Mouse (Mus musculus) liver, postnatal 0 days (tissue): Measurements from ENCODE around the gene Olfr745. TPM values are rescaled to one million over a fixed set of nuclear protein-coding genes. Genes with fewer than 3 reads are reported as not detected.

ENCODE experiments used
- ATAC-seq: fragments of 200-750 bp; cut with Nextera tagmentation; 2 replicates; pipeline ENCODE4 v1.8.0; 2017; ENCODE audit warnings: mild to moderate bottlenecking, moderate library complexity
- DNase-seq: peaks from one replicate; pipeline ENCODE4 v3.0.0-alpha.2; 2016
- H3K27ac ChIP-seq: fragments of 300-500 bp; sonication (generic); 2 replicates; pipeline ENCODE4 v1.5.1; 2014; ENCODE audit warnings: antibody characterized with exemption, moderate library complexity, mild to moderate bottlenecking, low read depth
- H3K27me3 ChIP-seq: fragments of 300-500 bp; sonication (generic); 2 replicates; pipeline ENCODE4 v1.6.1; 2014; ENCODE audit warnings: low read length, control low read depth, mixed read lengths; ENCODE audit not compliant: insufficient read depth
- H3K36me3 ChIP-seq: fragments of 300-500 bp; sonication (generic); replicated peaks from 2 replicates; pipeline ENCODE4 v1.6.1; 2014; ENCODE audit warnings: mild to moderate bottlenecking, control low read depth, low read length, moderate library complexity, mixed read lengths; ENCODE audit not compliant: insufficient read depth
- H3K4me1 ChIP-seq: fragments of 300-500 bp; sonication (generic); 2 replicates; pipeline ENCODE4 v1.6.1; 2014; ENCODE audit warnings: antibody characterized with exemption, mild to moderate bottlenecking, control low read depth; ENCODE audit not compliant: insufficient read depth
- H3K4me2 ChIP-seq: fragments of 300-500 bp; sonication (generic); 2 replicates; pipeline ENCODE4 v1.6.1; 2014; ENCODE audit warnings: low read depth, mild to moderate bottlenecking, low read length, moderate library complexity, mixed read lengths
- H3K4me3 ChIP-seq: fragments of 300-500 bp; sonication (generic); 2 replicates; pipeline ENCODE4 v1.5.1; 2014; ENCODE audit warnings: low read depth, low read length
- H3K9ac ChIP-seq: fragments of 300-500 bp; sonication (generic); replicated peaks from 2 replicates; pipeline ENCODE4 v1.6.1; 2014; ENCODE audit warnings: mild to moderate bottlenecking, moderate library complexity
- H3K9me3 ChIP-seq: fragments of 300-500 bp; sonication (generic); 2 replicates; pipeline ENCODE4 v1.6.1; 2016; ENCODE audit warnings: mild to moderate bottlenecking, control low read depth, low read length, mixed read lengths
- CTCF ChIP-seq: sonication (generic); IDR thresholded peaks from 2 replicates; pipeline ENCODE4 v1.5.1; 2016; ENCODE audit warnings: antibody characterized with exemption, low read depth
- EP300 ChIP-seq: IDR thresholded peaks from 2 replicates; pipeline ENCODE4 v1.6.1; 2016; ENCODE audit warnings: antibody characterized with exemption, low read depth, mild to moderate bottlenecking
- WGBS: fragments of 180-500 bp; shearing (Covaris S2); extraction: QIAGEN DNeasy Blood & Tissue Kit; methylation state at CpG from one replicate; pipeline ENCODE4 v1.1.7; 2014; ENCODE audit not compliant: insufficient replicate concordance; 5-methylcytosine and 5-hydroxymethylcytosine counted together
- polyA plus RNA-seq: library from polyadenylated mRNA; unstranded; fragments of >200 nt; fragmentation: Nextera tagmentation; extraction: Ambion mirVana; gene quantifications from 2 replicates; pipeline ENCODE4 v1.2.1, GENCODE M21; 2015

The Olfr745 gene
- polyA plus RNA-seq = not detected in 2 replicates

DNA sequence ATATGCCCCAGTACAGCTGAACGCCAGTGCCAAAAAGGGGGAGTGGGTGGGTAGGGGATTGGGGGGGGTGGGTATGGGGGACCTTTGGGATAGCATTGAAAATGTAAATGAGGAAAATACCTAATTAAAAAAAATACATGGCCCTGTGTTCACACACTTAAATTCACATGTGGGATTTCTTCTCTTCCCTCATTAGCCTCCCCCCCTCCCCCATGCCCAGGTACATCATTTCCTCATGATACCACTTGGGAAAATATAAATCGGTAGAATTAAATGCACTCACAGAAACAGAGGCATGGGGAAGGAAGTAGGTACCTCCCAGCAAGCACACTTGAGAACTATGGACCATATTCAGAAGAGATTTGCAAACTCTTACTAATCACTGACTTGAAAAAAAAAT, at the start of gene Olfr745:
Gene Olfr745, plus strand, starts transcription at position 301 of the 400 bp plus-strand sequence.
- 75% methylated on average over 2 of the region's 2 CpGs for WGBS
- Histone ChIP-seq H3K4me1 (no peaks in the 10 kb centered on the region), H3K27me3 (no peaks in the 10 kb centered on the region), H3K27ac (no peak within 1 kb of the TSS), H3K4me2 (no peak within 1 kb of the TSS), H3K9ac (no peak within 1 kb of the TSS), H3K36me3 (no peaks in the 10 kb centered on the region), H3K4me3 (no peak within 1 kb of the TSS), H3K9me3 (no peaks in the 10 kb centered on the region)
- TF ChIP-seq EP300 (no peak), CTCF (no peak)
- DNase-seq (no peak), ATAC-seq (no peak)

DNA sequence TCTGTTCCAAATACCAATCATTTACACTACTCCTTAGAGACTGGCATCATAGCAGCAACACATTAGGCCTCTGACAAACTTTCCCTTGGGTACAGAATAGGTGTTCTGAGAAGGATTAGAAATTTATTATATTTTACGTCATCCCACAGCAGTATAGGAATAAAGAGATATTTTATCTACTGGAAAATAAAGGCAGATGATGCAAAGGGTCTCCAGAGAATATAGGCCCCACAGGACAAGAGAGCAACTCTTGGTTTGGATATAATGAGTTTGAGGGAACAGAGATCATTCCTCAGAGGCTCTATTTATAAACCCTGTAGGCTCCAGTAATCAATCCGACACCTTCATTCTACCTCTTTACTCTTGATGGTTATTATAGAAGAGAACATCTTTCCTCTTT, 24.6 kb upstream of the Olfr745 start, which contains the start of gene Olfr744:
Gene Olfr744, plus strand, starts transcription at position 301 of the 400 bp plus-strand sequence.
- Histone ChIP-seq H3K9ac (no peak within 1 kb of the TSS), H3K27me3 (no peaks in the 10 kb centered on the region), H3K36me3 (no peaks in the 10 kb centered on the region), H3K4me2 (no peak within 1 kb of the TSS), H3K4me1 (no peaks in the 10 kb centered on the region), H3K9me3 (no peaks in the 10 kb centered on the region; the same call in 1 of the 2 replicates), H3K27ac (no peak within 1 kb of the TSS), H3K4me3 (no peak within 1 kb of the TSS)
- ATAC-seq = no peak
- TF ChIP-seq EP300 = no peak
- no peak for TF ChIP-seq CTCF
- WGBS = 70% methylated on average over 2 of the region's 2 CpGs
- no peak for DNase-seq

DNA sequence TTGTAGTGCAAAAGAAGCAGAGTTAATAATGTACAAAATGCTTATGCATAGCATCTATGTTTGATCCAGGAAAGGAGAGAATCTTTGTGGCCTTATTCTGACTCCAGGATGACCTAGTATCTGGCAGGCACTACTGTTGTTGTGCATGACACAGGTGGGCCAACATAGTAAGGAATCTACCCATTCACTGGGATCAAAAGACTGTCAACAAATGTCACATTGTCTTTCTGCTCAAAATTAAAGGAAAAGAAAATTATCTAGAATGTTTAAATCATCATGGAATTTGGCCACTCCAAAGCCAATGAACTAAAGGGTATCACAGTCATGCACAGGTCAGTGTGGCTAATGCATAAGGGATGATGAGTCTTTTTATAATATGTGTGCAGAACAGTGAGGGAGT, 7.6 kb downstream of the Olfr745 start, which contains the start of gene Olfr746:
Gene Olfr746, plus strand, starts transcription at position 301 of the 400 bp plus-strand sequence.
- Histone ChIP-seq H3K36me3 (no peaks in the 10 kb centered on the region), H3K9me3 (no peaks in the 10 kb centered on the region), H3K9ac (no peak within 1 kb of the TSS), H3K27me3 (no peaks in the 10 kb centered on the region), H3K4me1 (no peaks in the 10 kb centered on the region), H3K27ac (no peak within 1 kb of the TSS), H3K4me3 (no peak within 1 kb of the TSS), H3K4me2 (no peak within 1 kb of the TSS)
- TF ChIP-seq EP300 (no peak), CTCF (no peak)
- ATAC-seq = no peak
- no peak for DNase-seq

DNA sequence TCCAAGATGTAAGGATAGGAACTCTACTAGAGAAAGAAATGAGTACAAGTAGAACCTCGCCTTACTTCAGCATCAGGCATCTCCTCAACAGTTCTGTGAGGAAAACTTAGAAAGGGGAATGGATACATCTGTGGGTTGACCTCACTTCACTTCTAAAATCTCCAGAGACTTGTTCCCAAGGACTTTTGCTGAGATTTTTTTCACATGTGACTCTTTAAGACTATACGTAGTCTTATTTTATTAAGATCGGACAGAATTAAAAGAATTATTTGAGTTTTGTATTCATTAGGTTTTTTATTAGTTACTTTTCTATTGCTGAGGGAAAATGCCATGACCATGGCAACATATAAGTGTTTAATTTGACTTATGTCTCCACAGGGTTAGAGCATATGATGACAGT, 53.9 kb downstream of the Olfr745 start, which contains the start of gene Olfr747:
Gene Olfr747, minus strand, starts transcription at position 101 of the 400 bp plus-strand sequence.
- no peak within 1 kb of the TSS for H3K9ac ChIP-seq
- no peaks in the 10 kb centered on the region for H3K27me3 ChIP-seq
- TF ChIP-seq CTCF (no peak), EP300 (no peak)
- DNase-seq (no peak), ATAC-seq (no peak)
- no peaks in the 10 kb centered on the region for H3K4me1 ChIP-seq
- H3K27ac ChIP-seq = no peak within 1 kb of the TSS
- WGBS = 79% methylated on average over 3 of the region's 3 CpGs
- H3K4me2 ChIP-seq = no peak within 1 kb of the TSS
- no peak within 1 kb of the TSS for H3K4me3 ChIP-seq
- no peaks in the 10 kb centered on the region for H3K36me3 ChIP-seq
- H3K9me3 ChIP-seq = no peaks in the 10 kb centered on the region

Other genes with a start within 250 kb of the Olfr745 start
- not detected in 2 replicates for gene Olfr738, start 231.8 kb upstream of the Olfr745 start, polyA plus RNA-seq
- gene Olfr739, start 220.8 kb upstream of the Olfr745 start, polyA plus RNA-seq = not detected in 2 replicates
- not detected in 2 replicates for gene Olfr740, start 193.8 kb upstream of the Olfr745 start, polyA plus RNA-seq
- not detected in 2 replicates for gene Olfr741, start 166.7 kb upstream of the Olfr745 start, polyA plus RNA-seq
- gene Olfr742, start 135.8 kb upstream of the Olfr745 start, polyA plus RNA-seq = not detected in 2 replicates
- not detected in 2 replicates for gene Olfr743, start 117.5 kb upstream of the Olfr745 start, polyA plus RNA-seq
- gene Olfr744, start 24.5 kb upstream of the Olfr745 start, polyA plus RNA-seq = not detected in 2 replicates
- not detected in 2 replicates for gene Olfr746, start 7.7 kb downstream of the Olfr745 start, polyA plus RNA-seq
- not detected in 2 replicates for gene Olfr747, start 53.8 kb downstream of the Olfr745 start, polyA plus RNA-seq
- not detected in 2 replicates for gene Olfr748, start 68.0 kb downstream of the Olfr745 start, polyA plus RNA-seq
- not detected in 2 replicates for gene Olfr749, start 105.7 kb downstream of the Olfr745 start, polyA plus RNA-seq
- 15.9 and 17.7 TPM in 2 replicates for gene Ttc5, start 146.1 kb downstream of the Olfr745 start, polyA plus RNA-seq
- gene Ccnb1ip1, start 168.3 kb downstream of the Olfr745 start, polyA plus RNA-seq = not detected in 2 replicates
- gene Parp2, start 168.5 kb downstream of the Olfr745 start, polyA plus RNA-seq = 19.1 and 22.5 TPM in 2 replicates
- gene Tep1, start 231.2 kb downstream of the Olfr745 start, polyA plus RNA-seq = 6.2 and 6.6 TPM in 2 replicates